Mouse (Mus musculus): ENCODE measurements around the gene Tpo.

Tpo gene

GRCm38 (mm10) chr12:30023491-30023890 lies 108.9 kb downstream of the Tpo start:
- no peak for DNase-seq (ENCODE audit: extremely low read depth, insufficient read length, low spot score)

- no peak for DNase-seq (ENCODE audit: extremely low read depth, insufficient read length, low spot score)
Measured at GRCm38 (mm10) chr12:30020447-30020846, 112.0 kb downstream of the Tpo start.

- DNase-seq (ENCODE audit: extremely low read depth, insufficient read length, low spot score), result no peak
Measured at GRCm38 (mm10) chr12:30017131-30017530, 115.3 kb downstream of the Tpo start.

GRCm38 (mm10) chr12:30015501-30015900 lies 116.9 kb downstream of the Tpo start:
- DNase-seq (ENCODE audit: extremely low read depth, insufficient read length, low spot score), result no peak

GRCm38 (mm10) chr12:30008741-30009140 lies 123.7 kb downstream of the Tpo start:
- DNase-seq (ENCODE audit: extremely low read depth, insufficient read length, low spot score), result no peak

GRCm38 (mm10) chr12:30006586-30006985 lies 125.8 kb downstream of the Tpo start:
- no peak for DNase-seq (ENCODE audit: extremely low read depth, insufficient read length, low spot score)

Data from 3134 (cell line).